Mouse (Mus musculus) kidney, embryonic 14.5 days (tissue): ENCODE measurements around the gene Gars. TPM values are rescaled to one million over a fixed set of nuclear protein-coding genes. Genes with fewer than 3 reads are reported as not detected.

ENCODE experiments used
- ATAC-seq: fragments of 200-750 bp; cut with Nextera tagmentation; 2 replicates; pipeline ENCODE4 v1.8.0; 2017; ENCODE audit warnings: moderate number of reproducible peaks, mild to moderate bottlenecking, moderate TSS enrichment, moderate library complexity; ENCODE audit not compliant: low FRiP score, low TSS enrichment
- H3K27ac ChIP-seq: fragments of 300-500 bp; sonication (generic); 2 replicates; pipeline ENCODE4 v1.5.1; 2014; ENCODE audit warnings: low read depth, mild to moderate bottlenecking, low read length, moderate library complexity, mixed read lengths
- H3K27me3 ChIP-seq: fragments of 300-500 bp; sonication (generic); 2 replicates; pipeline ENCODE4 v1.6.1; 2014; ENCODE audit warnings: mild to moderate bottlenecking, low read length; ENCODE audit not compliant: control insufficient read depth, insufficient read depth
- H3K36me3 ChIP-seq: fragments of 300-500 bp; sonication (generic); 2 replicates; pipeline ENCODE4 v1.6.1; 2014; ENCODE audit warnings: low read length, mixed read lengths; ENCODE audit not compliant: control insufficient read depth, insufficient read depth
- H3K4me1 ChIP-seq: fragments of 300-500 bp; sonication (generic); 2 replicates; pipeline ENCODE4 v1.6.1; 2014; ENCODE audit warnings: low read length, mixed read lengths; ENCODE audit not compliant: control insufficient read depth, insufficient read depth
- H3K4me2 ChIP-seq: fragments of 300-500 bp; sonication (generic); replicated peaks from 2 replicates; pipeline ENCODE4 v1.6.1; 2014; ENCODE audit warnings: low read depth, mild to moderate bottlenecking, low read length
- H3K4me3 ChIP-seq: fragments of 300-500 bp; sonication (generic); 2 replicates; pipeline ENCODE4 v1.5.1; 2014; ENCODE audit warnings: mild to moderate bottlenecking, low read length
- H3K9ac ChIP-seq: fragments of 300-500 bp; sonication (generic); 2 replicates; pipeline ENCODE4 v1.6.1; 2014; ENCODE audit warnings: low read depth, mild to moderate bottlenecking, low read length, moderate library complexity
- H3K9me3 ChIP-seq: fragments of 300-500 bp; sonication (generic); 2 replicates; pipeline ENCODE4 v1.6.1; 2016; ENCODE audit warnings: low read length; ENCODE audit not compliant: control insufficient read depth
- WGBS: fragments of 180-500 bp; shearing (Covaris S2); extraction: QIAGEN DNeasy Blood & Tissue Kit; methylation state at CpG from one replicate; pipeline ENCODE4 v1.1.7; 2014; 5-methylcytosine and 5-hydroxymethylcytosine counted together
- polyA plus RNA-seq: library from polyadenylated mRNA; unstranded; fragments of >200 nt; fragmentation: Nextera tagmentation; extraction: Ambion mirVana; gene quantifications from 2 replicates; pipeline ENCODE4 v1.2.1, GENCODE M21; 2014

Gars gene
- polyA plus RNA-seq, 1 experiment from 2014 or later, result 153 TPM

GRCm38 (mm10) chr6:55065903-55066302 is 28.1 kb downstream of the Gars start:
- H3K9ac ChIP-seq, result no peak overlapping the region
- no peak for ATAC-seq
- H3K36me3 ChIP-seq, result peaks cover 74% of the 10 kb centered on the region
- 93% methylated on average over 2 of the region's 2 CpGs for WGBS
- no peak overlapping the region for H3K27ac ChIP-seq
- no peak overlapping the region for H3K4me3 ChIP-seq
- H3K4me2 ChIP-seq, result no peak overlapping the region
- H3K9me3 ChIP-seq, result no peaks in the 10 kb centered on the region
- H3K4me1 ChIP-seq, result no peaks in the 10 kb centered on the region
- H3K27me3 ChIP-seq, result no peaks in the 10 kb centered on the region

- H3K27me3 ChIP-seq, result no peaks in the 10 kb centered on the region
- H3K9ac ChIP-seq, result no peak overlapping the region
- H3K4me1 ChIP-seq, result no peaks in the 10 kb centered on the region
- H3K36me3 ChIP-seq, result peaks cover 70% of the 10 kb centered on the region
- ATAC-seq, result no peak
- 86% methylated on average over 4 of the region's 4 CpGs for WGBS
- no peak overlapping the region for H3K27ac ChIP-seq
- H3K9me3 ChIP-seq, result no peaks in the 10 kb centered on the region
- no peak overlapping the region for H3K4me3 ChIP-seq
- H3K4me2 ChIP-seq, result no peak overlapping the region
These were observed 38.9 kb downstream of the Gars start for GRCm38 (mm10) chr6:55076561-55077255.

- H3K27me3 ChIP-seq, result no peaks in the 10 kb centered on the region
- no peak overlapping the region for H3K27ac ChIP-seq
- no peak overlapping the region for H3K4me3 ChIP-seq
- 87% methylated on average over 3 of the region's 3 CpGs for WGBS
- peaks cover 45% of the 10 kb centered on the region for H3K36me3 ChIP-seq
- H3K9me3 ChIP-seq, result no peaks in the 10 kb centered on the region
- no peak overlapping the region for H3K4me2 ChIP-seq
- no peaks in the 10 kb centered on the region for H3K4me1 ChIP-seq
- no peak overlapping the region for H3K9ac ChIP-seq
- no peak for ATAC-seq
These were observed 43.6 kb downstream of the Gars start for GRCm38 (mm10) chr6:55081379-55081778.

GRCm38 (mm10) chr6:55082261-55083051 is 44.6 kb downstream of the Gars start:
- H3K4me1 ChIP-seq, result no peaks in the 10 kb centered on the region
- no peaks in the 10 kb centered on the region for H3K9me3 ChIP-seq
- H3K9ac ChIP-seq, result no peak overlapping the region
- WGBS, result 61% methylated on average over 7 of the region's 7 CpGs
- no peaks in the 10 kb centered on the region for H3K27me3 ChIP-seq
- ATAC-seq, result no peak
- peaks cover 34% of the 10 kb centered on the region for H3K36me3 ChIP-seq
- no peak overlapping the region for H3K27ac ChIP-seq
- no peak overlapping the region for H3K4me3 ChIP-seq
- no peak overlapping the region for H3K4me2 ChIP-seq

- Histone ChIP-seq H3K9me3 (no peaks in the 10 kb centered on the region), H3K9ac (no peak overlapping the region), H3K36me3 (no peaks in the 10 kb centered on the region), H3K4me1 (no peaks in the 10 kb centered on the region), H3K4me3 (no peak overlapping the region), H3K4me2 (no peak overlapping the region), H3K27me3 (peaks cover 8% of the 10 kb centered on the region), H3K27ac (no peak overlapping the region)
- no peak for ATAC-seq
- WGBS, result 50% methylated on average over 4 of the region's 4 CpGs
These were observed 49.5 kb downstream of the Gars start for GRCm38 (mm10) chr6:55087355-55087754.

GRCm38 (mm10) chr6:55090639-55091038 is 52.8 kb downstream of the Gars start:
- Histone ChIP-seq H3K4me2 (no peak overlapping the region), H3K9ac (no peak overlapping the region), H3K27me3 (peaks cover 18% of the 10 kb centered on the region), H3K9me3 (no peaks in the 10 kb centered on the region), H3K4me3 (no peak overlapping the region), H3K27ac (no peak overlapping the region), H3K4me1 (no peaks in the 10 kb centered on the region), H3K36me3 (no peaks in the 10 kb centered on the region)
- WGBS, result 38% methylated on average over 4 of the region's 4 CpGs
- ATAC-seq, result no peak

GRCm38 (mm10) chr6:55091396-55091795 is 53.6 kb downstream of the Gars start:
- no peak overlapping the region for H3K27ac ChIP-seq
- no peaks in the 10 kb centered on the region for H3K9me3 ChIP-seq
- no peaks in the 10 kb centered on the region for H3K4me1 ChIP-seq
- H3K9ac ChIP-seq, result no peak overlapping the region
- no peak for ATAC-seq
- WGBS, result 91% methylated on average over 9 of the region's 9 CpGs
- no peak overlapping the region for H3K4me3 ChIP-seq
- H3K27me3 ChIP-seq, result peaks cover 22% of the 10 kb centered on the region
- H3K36me3 ChIP-seq, result no peaks in the 10 kb centered on the region
- no peak overlapping the region for H3K4me2 ChIP-seq

GRCm38 (mm10) chr6:55093431-55094146 is 55.8 kb downstream of the Gars start:
- H3K9me3 ChIP-seq, result no peaks in the 10 kb centered on the region
- H3K36me3 ChIP-seq, result no peaks in the 10 kb centered on the region
- no peak overlapping the region for H3K27ac ChIP-seq
- WGBS, result 21% methylated on average over 6 of the region's 6 CpGs
- no peak overlapping the region for H3K4me3 ChIP-seq
- ATAC-seq, result peak; percentile 78
- H3K9ac ChIP-seq, result no peak overlapping the region
- no peaks in the 10 kb centered on the region for H3K4me1 ChIP-seq
- H3K4me2 ChIP-seq, result no peak overlapping the region
- peaks cover 29% of the 10 kb centered on the region for H3K27me3 ChIP-seq

- Histone ChIP-seq H3K27ac (no peak overlapping the region), H3K9me3 (no peaks in the 10 kb centered on the region), H3K4me1 (no peaks in the 10 kb centered on the region), H3K4me3 (no peak overlapping the region), H3K4me2 (no peak overlapping the region), H3K9ac (no peak overlapping the region), H3K27me3 (peaks cover 22% of the 10 kb centered on the region), H3K36me3 (no peaks in the 10 kb centered on the region)
- 61% methylated on average over 5 of the region's 5 CpGs for WGBS
- no peak for ATAC-seq
These were observed 60.2 kb downstream of the Gars start for GRCm38 (mm10) chr6:55098030-55098429.
